Mouse (Mus musculus): ENCODE data around the gene Snapc3. TPM values are rescaled to one million over a fixed set of nuclear protein-coding genes. Genes with fewer than 3 reads are reported as not detected.

Snapc3 gene
- total and polyA plus RNA-seq, 3 experiments: 12.0 to 16.9 TPM; not detected in 1

DNA sequence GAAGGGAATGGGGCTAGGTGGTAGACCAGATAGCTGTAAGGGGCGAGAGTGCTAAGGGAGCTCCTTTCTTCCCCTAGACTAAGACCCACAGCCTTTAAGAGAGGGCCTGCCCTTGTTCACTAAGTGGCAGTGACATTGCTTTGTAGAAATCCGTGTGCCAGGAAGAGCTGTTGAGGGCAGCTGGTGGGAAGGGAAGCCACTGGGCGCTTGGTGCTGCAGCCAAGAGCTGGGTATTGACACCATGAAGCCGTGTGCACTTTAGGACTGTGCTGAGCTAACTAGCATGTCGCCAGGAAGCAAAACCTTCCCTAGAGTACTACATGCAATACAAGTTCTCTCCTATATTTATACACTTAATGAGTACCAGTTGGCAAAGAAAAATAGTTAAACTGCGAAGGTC is 6.1 kb downstream of the Snapc3 start:
- H3K4me3 ChIP-seq (ENCODE audit: control insufficient read depth in 1 of 2, insufficient read depth in 1 of 2, low read depth in 2 of 2, low read length in 2 of 2): no peak overlapping the region
- peaks cover 9% of the 10 kb centered on the region for H3K79me2 ChIP-seq (ENCODE audit: control insufficient read depth, insufficient read depth, low read length, poor library complexity)
- H3K4me1 ChIP-seq (ENCODE audit: control insufficient read depth in 1 of 2, insufficient read depth in 2 of 2, low read length in 2 of 2): peaks cover 2 to 3% of the 10 kb centered on the region in 2 experiments; a peak in 2 of 4 replicates
- H3K9me3 ChIP-seq (replicated peaks; ENCODE audit: insufficient read depth, low read length): no peaks in the 10 kb centered on the region
- no peak overlapping the region for H3K9ac ChIP-seq (ENCODE audit: control insufficient read depth, low read depth, low read length, poor library complexity, severe bottlenecking)
- DNase-seq (ENCODE audit: low read depth, low spot score): no peak
- H3K27ac ChIP-seq (ENCODE audit: control insufficient read depth, low read depth, low read length): no peak overlapping the region
- TF ChIP-seq MYC (IDR thresholded peaks at IDR 0.05; ENCODE audit: low read depth, low read length) (no peak), UBTF (IDR thresholded peaks at IDR 0.05; ENCODE audit: borderline replicate concordance, insufficient read depth, low read depth, low read length) (no peak), SMC3 (IDR thresholded peaks at IDR 0.05; ENCODE audit: low read depth, low read length) (no peak), TCF12 (IDR thresholded peaks at IDR 0.05; ENCODE audit: low read depth, low read length) (no peak), USF1 (IDR thresholded peaks at IDR 0.05; ENCODE audit: low read depth, low read length) (no peak), MEF2A (IDR thresholded peaks at IDR 0.05; ENCODE audit: extremely low read depth, insufficient replicate concordance, low read depth, low read length, poor library complexity, severe bottlenecking) (no peak), CTCF (IDR thresholded peaks at IDR 0.05 in 2 of 3, conservative IDR thresholded peaks at IDR 0.05 in 1 of 3; ENCODE audit: control insufficient read depth in 1 of 3, insufficient read depth in 1 of 3, low read depth in 2 of 3, low read length in 3 of 3, poor library complexity in 1 of 3, severe bottlenecking in 1 of 3) (no peak), MAX (IDR thresholded peaks at IDR 0.05; ENCODE audit: low read length) (no peak), CHD1 (IDR thresholded peaks at IDR 0.05; ENCODE audit: low read depth, low read length) (no peak), TBP (IDR thresholded peaks at IDR 0.05; ENCODE audit: low read depth, low read length) (no peak), JUND (IDR thresholded peaks at IDR 0.05; ENCODE audit: low read depth, low read length) (no peak), NRF1 (IDR thresholded peaks at IDR 0.05; ENCODE audit: insufficient read depth, low read depth, low read length, poor library complexity, severe bottlenecking) (no peak), MXI1 (IDR thresholded peaks at IDR 0.05; ENCODE audit: low read depth, low read length) (no peak), ZKSCAN1 (IDR thresholded peaks at IDR 0.05; ENCODE audit: low read depth, low read length) (no peak), ZMIZ1 (IDR thresholded peaks at IDR 0.05; ENCODE audit: low read depth, low read length) (no peak), BHLHE40 (IDR thresholded peaks at IDR 0.05; ENCODE audit: borderline replicate concordance, low read depth, low read length) (no peak), ELF1 (IDR thresholded peaks at IDR 0.05; ENCODE audit: low read depth, low read length) (no peak), USF2 (IDR thresholded peaks at IDR 0.05; ENCODE audit: borderline replicate concordance in 1 of 2, insufficient read depth in 1 of 2, low read depth in 1 of 2, low read length in 2 of 2) (no peak)
- H3K36me3 ChIP-seq (ENCODE audit: control insufficient read depth in 1 of 2, insufficient read depth in 2 of 2, low read length in 2 of 2): peaks cover 7 to 10% of the 10 kb centered on the region in 2 experiments
- no peaks in the 10 kb centered on the region for H3K27me3 ChIP-seq (ENCODE audit: control insufficient read depth in 1 of 2, insufficient read depth in 2 of 2, low read length in 2 of 2)

DNA sequence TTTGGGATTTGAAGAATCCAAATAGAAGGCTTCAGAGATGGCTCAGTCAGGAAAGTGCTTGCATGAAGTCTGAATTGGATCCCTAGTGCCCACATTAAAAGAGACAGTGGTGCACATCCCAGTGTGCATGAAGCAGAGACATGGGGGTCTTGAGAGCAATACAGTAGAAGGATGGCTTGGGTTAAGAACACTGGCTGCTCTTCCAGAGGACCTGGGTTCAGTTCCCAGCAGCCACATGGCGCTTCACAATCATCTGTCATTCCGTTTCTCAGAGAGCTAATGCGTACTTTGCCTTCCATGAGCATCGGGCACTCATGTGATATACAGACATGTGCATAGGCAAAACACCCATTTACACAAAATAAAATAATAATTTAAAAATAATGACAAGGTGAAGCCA is 7.6 kb downstream of the Snapc3 start:
- Histone ChIP-seq H3K36me3 (ENCODE audit: control insufficient read depth in 1 of 2, insufficient read depth in 2 of 2, low read length in 2 of 2) (peaks cover 0 to 16% of the 10 kb centered on the region in 2 experiments; a peak in 2 of 4 replicates), H3K27me3 (ENCODE audit: control insufficient read depth in 1 of 2, insufficient read depth in 2 of 2, low read length in 2 of 2) (no peaks in the 10 kb centered on the region), H3K27ac (ENCODE audit: control insufficient read depth, low read depth, low read length) (no peak overlapping the region), H3K4me1 (ENCODE audit: control insufficient read depth in 1 of 2, insufficient read depth in 2 of 2, low read length in 2 of 2) (no peaks in the 10 kb centered on the region; a peak in 1 of 4 replicates), H3K9ac (ENCODE audit: control insufficient read depth, low read depth, low read length, poor library complexity, severe bottlenecking) (no peak overlapping the region), H3K9me3 (replicated peaks; ENCODE audit: insufficient read depth, low read length) (no peaks in the 10 kb centered on the region), H3K4me3 (ENCODE audit: control insufficient read depth in 1 of 2, insufficient read depth in 1 of 2, low read depth in 2 of 2, low read length in 2 of 2) (no peak overlapping the region), H3K79me2 (ENCODE audit: control insufficient read depth, insufficient read depth, low read length, poor library complexity) (peaks cover 3% of the 10 kb centered on the region)
- no peak for TF ChIP-seq GABPA (IDR thresholded peaks at IDR 0.05; ENCODE audit: low read depth, low read length)
- TF ChIP-seq NRF1 (IDR thresholded peaks at IDR 0.05; ENCODE audit: insufficient read depth, low read depth, low read length, poor library complexity, severe bottlenecking): no peak
- TF ChIP-seq NELFE (IDR thresholded peaks at IDR 0.05; ENCODE audit: low read depth, low read length): no peak
- TF ChIP-seq USF1 (IDR thresholded peaks at IDR 0.05; ENCODE audit: low read depth, low read length): no peak
- no peak for TF ChIP-seq ZMIZ1 (IDR thresholded peaks at IDR 0.05; ENCODE audit: low read depth, low read length)
- TF ChIP-seq ELF1 (IDR thresholded peaks at IDR 0.05; ENCODE audit: low read depth, low read length): no peak
- no peak for TF ChIP-seq MYB (IDR thresholded peaks at IDR 0.05; ENCODE audit: low read depth, low read length)
- no peak for DNase-seq (ENCODE audit: low read depth, low spot score)
